Mouse (Mus musculus): ENCODE data around the gene Akap13.

GRCm38 (mm10) chr7:75509085-75509873 is 53.9 kb downstream of the Akap13 start:
- TF ChIP-seq GABPA (IDR thresholded peaks at IDR 0.05; ENCODE audit: insufficient replicate concordance, low read depth, low read length): no peak
- no peak for TF ChIP-seq ZNF384 (IDR thresholded peaks at IDR 0.05; ENCODE audit: low read depth, low read length)
- no peak for TF ChIP-seq MAFK (IDR thresholded peaks at IDR 0.05; ENCODE audit: insufficient replicate concordance, low read length)
- TF ChIP-seq UBTF (IDR thresholded peaks at IDR 0.05; ENCODE audit: low read depth, low read length): no peak
- TF ChIP-seq CHD2 (IDR thresholded peaks at IDR 0.05; ENCODE audit: low read length): no peak
- TF ChIP-seq CTCF (conservative IDR thresholded peaks at IDR 0.05 in 1 of 2, IDR thresholded peaks at IDR 0.05 in 1 of 2; ENCODE audit: low read depth in 2 of 2, low read length in 2 of 2): no peak
